Mouse (Mus musculus) hindbrain, postnatal 0 days (tissue): Measurements from ENCODE around the gene Usb1. TPM values are rescaled to one million over a fixed set of nuclear protein-coding genes. Genes with fewer than 3 reads are reported as not detected.
A peak's percentile ranks its signal among the peaks of the same experiment; 100 is the strongest.

Experiments
- ATAC-seq: fragments of 200-750 bp; cut with Nextera tagmentation; 2 replicates; pipeline ENCODE4 v1.8.0; 2017; ENCODE audit warnings: mild to moderate bottlenecking, moderate TSS enrichment, moderate library complexity
- DNase-seq: peaks from one replicate; pipeline ENCODE4 v3.0.0-alpha.2; 2015; ENCODE audit warnings: low spot score
- H3K27ac ChIP-seq: fragments of 300-500 bp; sonication (generic); 2 replicates; pipeline ENCODE4 v1.5.1; 2014; ENCODE audit warnings: mild to moderate bottlenecking
- H3K27me3 ChIP-seq: fragments of 300-500 bp; sonication (generic); 2 replicates; pipeline ENCODE4 v1.6.1; 2014; ENCODE audit warnings: low read length, mixed read lengths; ENCODE audit not compliant: insufficient read depth
- H3K36me3 ChIP-seq: fragments of 300-500 bp; sonication (generic); 2 replicates; pipeline ENCODE4 v1.6.1; 2014; ENCODE audit warnings: low read length, mixed read lengths; ENCODE audit not compliant: insufficient read depth
- H3K4me1 ChIP-seq: fragments of 300-500 bp; sonication (generic); 2 replicates; pipeline ENCODE4 v1.6.1; 2014; ENCODE audit warnings: antibody characterized with exemption, low read length, mixed read lengths; ENCODE audit not compliant: insufficient read depth
- H3K4me2 ChIP-seq: fragments of 300-500 bp; sonication (generic); 2 replicates; pipeline ENCODE4 v1.6.1; 2014; ENCODE audit warnings: low read depth, mild to moderate bottlenecking, low read length, moderate library complexity, mixed read lengths
- H3K4me3 ChIP-seq: fragments of 300-500 bp; sonication (generic); 2 replicates; pipeline ENCODE4 v1.5.1; 2014; ENCODE audit warnings: low read length
- H3K9ac ChIP-seq: fragments of 300-500 bp; sonication (generic); replicated peaks from 2 replicates; pipeline ENCODE4 v1.6.1; 2014; ENCODE audit warnings: mild to moderate bottlenecking, low read length, moderate library complexity, mixed read lengths
- H3K9me3 ChIP-seq: fragments of 300-500 bp; sonication (generic); 2 replicates; pipeline ENCODE4 v1.6.1; 2016; ENCODE audit warnings: low read length, mixed read lengths
- CTCF ChIP-seq: IDR thresholded peaks from 2 replicates; pipeline ENCODE4 v1.5.1; 2016; ENCODE audit warnings: antibody characterized with exemption, control low read depth, low read depth
- WGBS: fragments of 180-500 bp; shearing (Covaris S2); extraction: QIAGEN DNeasy Blood & Tissue Kit; methylation state at CpG from one replicate; pipeline ENCODE4 v1.1.7; 2014; 5-methylcytosine and 5-hydroxymethylcytosine counted together
- polyA plus RNA-seq: library from polyadenylated mRNA; unstranded; fragments of >200 nt; fragmentation: Nextera tagmentation; extraction: Ambion mirVana; gene quantifications from 2 replicates; pipeline ENCODE4 v1.2.1, GENCODE M21; 2015
- total RNA-seq: library from RNA; depleted of rRNA; stranded (reverse); fragments of >200 nt; gene quantifications from 2 replicates; pipeline ENCODE4 v1.2.3, GENCODE M21; 2014

The Usb1 gene
- total and polyA plus RNA-seq, 2 experiments from 2014 or later = 22.8 to 25.9 TPM

- H3K9me3 ChIP-seq = no peaks in the 10 kb centered on the region
- 0 out of 2 replicates have a peak, but pooled peaks cover 6% of the 10 kb centered on the region for H3K36me3 ChIP-seq
- ATAC-seq = no peak
Measured at GRCm38 (mm10) chr8:95363849-95364248, 31.8 kb downstream of the Usb1 start.

GRCm38 (mm10) chr8:95369581-95370326, 37.7 kb downstream of the Usb1 start:
- WGBS = 63% methylated on average over 20 of the region's 20 CpGs
- no peak for TF ChIP-seq CTCF
- no peak overlapping the region for H3K9ac ChIP-seq

More at GRCm38 (mm10) chr8:95363849-95364248, 31.8 kb downstream of the Usb1 start:
- no peak for TF ChIP-seq CTCF
- Histone ChIP-seq H3K4me1 (0 out of 2 replicates have a peak, but pooled peaks cover 4% of the 10 kb centered on the region), H3K4me2 (no peak overlapping the region), H3K27me3 (no peaks in the 10 kb centered on the region), H3K9ac (no peak overlapping the region), H3K27ac (no peak overlapping the region), H3K4me3 (no peak overlapping the region)
- WGBS = 96% methylated on average over 2 of the region's 2 CpGs
- no peak for DNase-seq

GRCm38 (mm10) chr8:95373389-95374002, 41.4 kb downstream of the Usb1 start:
- Histone ChIP-seq H3K27me3 (no peaks in the 10 kb centered on the region), H3K9me3 (no peaks in the 10 kb centered on the region), H3K9ac (no peak overlapping the region), H3K36me3 (peaks cover 9% of the 10 kb centered on the region; the same call in 1 of the 2 replicates), H3K27ac (no peak overlapping the region), H3K4me2 (no peak overlapping the region), H3K4me3 (no peak overlapping the region), H3K4me1 (no peaks in the 10 kb centered on the region)
- 84% methylated on average over 12 of the region's 12 CpGs for WGBS
- TF ChIP-seq CTCF = no peak
- ATAC-seq (no peak), DNase-seq (no peak)

More at GRCm38 (mm10) chr8:95369581-95370326, 37.7 kb downstream of the Usb1 start:
- Histone ChIP-seq H3K27me3 (no peaks in the 10 kb centered on the region), H3K36me3 (peaks cover 15% of the 10 kb centered on the region; the same call in 1 of the 2 replicates), H3K4me1 (no peaks in the 10 kb centered on the region), H3K4me3 (no peak overlapping the region), H3K9me3 (no peaks in the 10 kb centered on the region), H3K4me2 (no peak overlapping the region), H3K27ac (no peak overlapping the region)
- DNase-seq (no peak), ATAC-seq (no peak)

- no peaks in the 10 kb centered on the region for H3K4me1 ChIP-seq
- no peak for DNase-seq
- H3K4me3 ChIP-seq = no peak overlapping the region
- peaks cover 9% of the 10 kb centered on the region; the same call in 1 of the 2 replicates for H3K36me3 ChIP-seq
- ATAC-seq = no peak
- no peak for TF ChIP-seq CTCF
- no peaks in the 10 kb centered on the region for H3K9me3 ChIP-seq
- no peak overlapping the region for H3K9ac ChIP-seq
- H3K4me2 ChIP-seq = no peak overlapping the region
- WGBS = 84% methylated on average over 3 of the region's 3 CpGs
- no peak overlapping the region for H3K27ac ChIP-seq
- no peaks in the 10 kb centered on the region for H3K27me3 ChIP-seq
Measured at GRCm38 (mm10) chr8:95374429-95374828, 42.3 kb downstream of the Usb1 start.

GRCm38 (mm10) chr8:95375374-95375930, 43.4 kb downstream of the Usb1 start:
- no peaks in the 10 kb centered on the region for H3K27me3 ChIP-seq
- ATAC-seq (peak; percentile 55), DNase-seq (peak; percentile 22)
- no peak for TF ChIP-seq CTCF
- WGBS = 83% methylated on average over 7 of the region's 7 CpGs
- H3K4me1 ChIP-seq = no peaks in the 10 kb centered on the region
- 0 out of 2 replicates have a peak overlapping the region, but pooled peaks have one; percentile 6 for H3K27ac ChIP-seq
- no peak overlapping the region for H3K4me3 ChIP-seq
- no peak overlapping the region for H3K4me2 ChIP-seq
- peaks cover 9% of the 10 kb centered on the region; the same call in 1 of the 2 replicates for H3K36me3 ChIP-seq
- no peaks in the 10 kb centered on the region for H3K9me3 ChIP-seq
- no peak overlapping the region for H3K9ac ChIP-seq

GRCm38 (mm10) chr8:95376309-95376999, 44.4 kb downstream of the Usb1 start:
- peak overlapping the region; percentile 3; the same call in 1 of the 2 replicates for H3K27ac ChIP-seq
- no peaks in the 10 kb centered on the region for H3K9me3 ChIP-seq
- no peak for ATAC-seq

More at GRCm38 (mm10) chr8:95376309-95376999, 44.4 kb downstream of the Usb1 start:
- Histone ChIP-seq H3K4me2 (no peak overlapping the region), H3K36me3 (peaks cover 3% of the 10 kb centered on the region; the same call in 1 of the 2 replicates), H3K4me3 (no peak overlapping the region), H3K4me1 (no peaks in the 10 kb centered on the region), H3K27me3 (no peaks in the 10 kb centered on the region), H3K9ac (no peak overlapping the region)
- no peak for TF ChIP-seq CTCF
- 89% methylated on average over 12 of the region's 12 CpGs for WGBS
- no peak for DNase-seq
